Mouse (Mus musculus): ENCODE measurements around the gene Slmap.
"Not testable (repeated sequence)": the region's sequence is repeated elsewhere in the genome, so short reads cannot be mapped to it uniquely, and the experiment has no call there.

Gene Slmap

GRCm38 (mm10) chr14:26466544-26467125 is 68.1 kb downstream of the Slmap start:
- no peak for DNase-seq

GRCm38 (mm10) chr14:26465898-26466297 is 68.8 kb downstream of the Slmap start:
- DNase-seq = no peak

GRCm38 (mm10) chr14:26459516-26459915 is 75.2 kb downstream of the Slmap start:
- peak; percentile 61 for DNase-seq

GRCm38 (mm10) chr14:26454851-26455250 is 79.9 kb downstream of the Slmap start:
- DNase-seq = peak; percentile 15

GRCm38 (mm10) chr14:26450036-26450800 is 84.5 kb downstream of the Slmap start:
- DNase-seq = peak; percentile 74

GRCm38 (mm10) chr14:26448581-26448980 is 86.2 kb downstream of the Slmap start:
- DNase-seq = peak; percentile 45

- no peak for DNase-seq
These were observed 87.5 kb downstream of the Slmap start for GRCm38 (mm10) chr14:26447223-26447622.

GRCm38 (mm10) chr14:26446538-26446937 is 88.2 kb downstream of the Slmap start:
- DNase-seq = no peak

- no peak for DNase-seq
These were observed 92.2 kb downstream of the Slmap start for GRCm38 (mm10) chr14:26442534-26442933.

GRCm38 (mm10) chr14:26441041-26441812 is 93.5 kb downstream of the Slmap start:
- no peak for DNase-seq

- DNase-seq = no peak
These were observed 94.7 kb downstream of the Slmap start for GRCm38 (mm10) chr14:26439996-26440395.

GRCm38 (mm10) chr14:26437771-26438170 is 97.0 kb downstream of the Slmap start:
- no peak for DNase-seq

GRCm38 (mm10) chr14:26436304-26436703 is 98.4 kb downstream of the Slmap start:
- no peak for DNase-seq

- DNase-seq = peak; percentile 92
These were observed 102.4 kb downstream of the Slmap start for GRCm38 (mm10) chr14:26432320-26432719.

- no peak for DNase-seq
These were observed 102.8 kb downstream of the Slmap start for GRCm38 (mm10) chr14:26431919-26432318.

- DNase-seq = no peak
These were observed 114.5 kb downstream of the Slmap start for GRCm38 (mm10) chr14:26420231-26420630.

- DNase-seq = no peak
These were observed 116.8 kb downstream of the Slmap start for GRCm38 (mm10) chr14:26417956-26418355.

- no peak for DNase-seq
These were observed 117.6 kb downstream of the Slmap start for GRCm38 (mm10) chr14:26417088-26417487.

GRCm38 (mm10) chr14:26413581-26413980 is 121.2 kb downstream of the Slmap start:
- no peak for DNase-seq

GRCm38 (mm10) chr14:26406746-26407145 is 128.0 kb downstream of the Slmap start:
- DNase-seq = no peak

GRCm38 (mm10) chr14:26398508-26399160 is 136.1 kb downstream of the Slmap start:
- no peak for DNase-seq

GRCm38 (mm10) chr14:26391866-26392265 is 142.9 kb downstream of the Slmap start:
- no peak for DNase-seq

GRCm38 (mm10) chr14:26388961-26389360 is 145.8 kb downstream of the Slmap start:
- DNase-seq = not testable (repeated sequence)
